Mouse (Mus musculus) layer of hippocampus, adult 11-12 months (tissue): ENCODE measurements around the gene Sun2.

ENCODE experiments used
- DNase-seq: peaks from one replicate; pipeline ENCODE4 v3.0.0; 2022; ENCODE audit warnings: low spot score

Sun2 gene

DNA sequence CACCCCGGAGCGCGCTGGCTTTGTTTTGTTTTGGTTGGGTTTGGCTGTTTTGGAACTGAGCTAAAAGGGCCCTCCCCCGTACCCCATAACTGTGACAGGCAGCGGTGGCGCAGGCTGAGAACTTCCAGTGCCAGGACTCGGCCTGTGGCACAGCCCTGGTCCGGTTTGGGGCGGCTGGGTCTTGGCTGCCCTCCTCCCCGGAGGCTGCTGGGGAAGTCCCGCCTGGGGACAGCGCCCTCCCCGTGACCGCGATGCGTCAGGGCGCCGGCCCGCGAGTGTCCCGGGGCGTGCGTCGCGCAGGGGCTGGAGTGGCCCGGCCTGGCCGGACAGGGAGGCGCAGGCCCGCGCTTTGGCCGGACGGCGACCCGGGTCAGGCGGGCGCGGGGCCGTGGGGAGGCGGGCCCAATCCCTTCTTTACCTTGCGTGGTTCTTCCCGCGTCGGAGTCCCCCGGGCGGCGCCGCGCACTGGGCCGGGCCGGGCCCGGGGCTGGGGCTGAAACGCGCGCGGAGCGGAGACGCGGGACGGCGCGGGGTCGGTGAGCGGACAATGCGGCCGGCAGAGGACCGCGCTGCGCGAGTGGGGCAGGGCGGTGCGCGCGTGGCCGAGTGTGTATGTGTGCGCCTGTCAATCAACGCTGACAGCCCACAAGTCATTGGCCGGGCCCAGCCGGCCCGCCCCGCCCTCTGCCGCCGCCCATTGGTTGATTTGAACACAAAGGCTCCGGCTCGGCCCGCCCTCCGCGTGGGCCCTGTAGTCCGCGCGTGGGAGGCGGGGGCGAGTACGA is at the start of gene Sun2:
Gene Sun2 (minus strand): TSS at position 616 of the 785 bp plus-strand sequence.
- peak; percentile 93 for DNase-seq

DNA sequence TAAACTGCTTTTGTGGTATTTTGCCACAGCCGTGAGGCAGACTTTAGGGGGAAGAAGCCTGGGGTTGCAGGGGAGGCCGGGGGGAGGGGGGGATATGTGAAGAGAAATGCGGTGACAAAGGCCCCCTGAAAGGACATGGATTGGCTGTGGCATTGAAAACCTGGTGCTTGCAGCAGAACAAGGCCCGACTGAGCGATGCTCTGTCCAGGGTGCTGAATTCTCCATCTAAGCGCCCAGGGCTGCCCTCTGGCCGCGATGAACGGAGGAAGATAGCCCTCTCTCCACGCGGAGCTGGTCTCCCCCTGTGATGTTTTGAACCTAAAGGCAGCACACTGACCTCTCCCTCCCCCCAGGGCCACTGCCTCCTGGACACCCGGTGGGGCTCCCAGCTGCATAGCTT is 49.2 kb upstream of the Sun2 start:
- DNase-seq = no peak

DNA sequence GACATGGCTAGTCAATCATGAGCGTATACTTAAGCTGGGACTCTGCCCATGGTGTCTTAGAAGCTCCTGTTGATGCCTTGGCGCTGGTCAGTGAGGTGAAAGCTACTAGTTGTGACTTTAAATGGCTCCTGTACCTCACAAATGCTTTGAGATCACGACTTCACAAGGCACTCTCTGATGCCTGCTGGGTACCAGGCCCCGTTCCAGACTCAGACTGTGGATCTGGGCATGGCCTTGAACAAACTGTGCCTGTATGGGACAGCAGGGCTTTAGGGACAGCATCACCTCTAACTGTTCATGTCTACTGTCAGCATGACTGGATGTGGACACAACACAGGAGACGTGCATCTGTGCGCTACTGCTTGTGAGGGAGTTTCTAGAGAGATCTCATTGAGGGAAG is 48.6 kb upstream of the Sun2 start:
- no peak for DNase-seq

DNA sequence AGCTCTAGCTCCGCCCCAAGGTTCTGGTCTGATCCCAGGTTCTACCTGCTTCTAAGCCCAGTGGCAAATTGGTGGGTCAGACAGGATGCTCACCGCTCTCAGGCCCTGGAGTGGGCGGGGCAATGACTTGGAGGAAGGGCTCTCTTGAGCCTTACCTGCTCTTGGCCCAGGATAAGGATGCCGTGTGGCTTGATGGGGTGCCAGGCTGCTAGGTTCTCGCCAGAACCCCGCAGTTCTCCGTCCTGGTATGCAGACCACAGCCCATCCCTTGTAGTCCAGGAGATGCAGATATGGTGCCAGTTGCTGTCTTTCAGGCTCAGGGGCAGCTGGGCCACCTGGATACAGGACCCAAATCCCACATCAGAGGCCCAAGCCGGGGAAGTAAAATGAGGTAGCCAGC is 47.8 kb upstream of the Sun2 start:
- DNase-seq = no peak

DNA sequence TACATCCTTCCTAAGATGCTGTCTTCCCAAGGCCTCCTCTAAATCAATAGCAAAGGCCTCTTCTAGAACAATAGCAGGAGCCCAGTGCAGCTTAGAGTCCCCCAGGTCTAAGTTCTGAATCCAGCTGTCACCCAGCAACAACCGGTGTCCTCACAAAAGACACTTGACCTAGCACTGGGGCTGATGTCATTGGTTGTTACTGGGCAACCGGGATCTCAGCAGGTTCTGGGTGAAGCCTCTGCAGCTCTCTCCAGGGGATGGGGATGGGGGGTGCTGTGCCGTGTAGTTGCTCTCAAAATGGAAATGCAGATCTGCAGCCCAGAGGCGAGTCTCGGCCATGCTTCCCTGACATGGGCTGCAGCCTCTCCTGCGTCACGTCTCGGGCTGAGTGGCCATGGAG is 45.5 kb upstream of the Sun2 start:
- DNase-seq = no peak

DNA sequence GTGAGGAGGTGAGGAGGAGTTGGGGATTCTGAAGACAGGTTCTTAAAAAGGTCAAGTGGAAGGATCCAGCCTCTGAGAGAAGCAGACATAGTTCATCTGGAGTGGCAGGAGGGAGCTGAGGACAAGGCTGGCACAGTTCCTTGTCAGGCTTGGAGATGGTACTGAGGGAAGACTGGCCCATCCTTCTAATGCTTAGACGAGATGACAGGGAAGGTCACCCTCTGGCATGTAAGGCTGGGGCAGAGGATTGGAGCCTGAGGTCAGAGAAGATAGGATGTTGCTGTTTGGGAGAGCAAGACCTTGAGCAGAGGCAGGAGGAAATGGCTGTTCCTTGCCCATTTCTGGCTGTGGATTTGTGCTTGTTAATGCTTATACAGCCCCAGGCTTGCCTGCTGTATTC is 42.7 kb upstream of the Sun2 start:
- no peak for DNase-seq

DNA sequence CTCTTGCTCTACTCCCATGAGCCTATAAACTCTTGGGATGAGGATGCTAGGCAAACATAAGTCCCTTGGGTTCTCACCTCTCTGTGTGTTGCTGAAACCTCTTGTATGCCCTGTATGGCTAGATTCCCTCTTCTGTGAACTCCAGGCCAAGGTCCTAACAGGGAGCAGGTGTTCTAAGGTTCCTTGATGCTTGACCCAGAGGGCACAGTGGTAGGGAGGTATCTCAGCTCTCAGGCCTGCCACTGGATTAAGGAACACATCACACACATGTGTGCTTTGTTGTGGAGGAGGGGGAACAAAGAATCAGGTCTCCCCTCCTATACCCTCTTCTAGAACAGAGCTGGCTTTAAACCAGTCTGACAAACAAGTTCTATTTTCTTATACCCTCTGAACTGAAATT is 35.4 kb upstream of the Sun2 start, which contains the start of gene Dnal4:
Gene Dnal4 (minus strand): TSS at position 101 of the 400 bp plus-strand sequence.
- DNase-seq = no peak

DNA sequence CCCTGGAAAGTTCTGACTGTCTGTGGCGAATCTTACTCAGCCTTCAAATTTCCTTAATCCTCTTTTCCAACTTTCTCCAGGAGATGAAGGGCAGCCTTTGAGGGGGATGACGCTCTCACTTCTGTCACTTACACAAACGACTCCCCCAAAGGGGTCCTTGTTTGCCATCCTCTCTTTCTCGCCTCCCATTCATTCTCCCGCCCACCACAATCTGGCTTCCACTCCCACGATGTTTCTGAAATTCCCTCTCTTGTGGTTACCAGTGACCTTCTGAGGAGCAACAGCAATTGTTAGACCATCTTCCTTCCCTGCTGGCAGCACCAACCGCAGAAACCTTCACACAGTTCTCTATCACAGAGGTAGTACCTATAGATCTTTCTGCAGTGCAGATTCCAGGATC is 33.3 kb upstream of the Sun2 start:
- no peak for DNase-seq

DNA sequence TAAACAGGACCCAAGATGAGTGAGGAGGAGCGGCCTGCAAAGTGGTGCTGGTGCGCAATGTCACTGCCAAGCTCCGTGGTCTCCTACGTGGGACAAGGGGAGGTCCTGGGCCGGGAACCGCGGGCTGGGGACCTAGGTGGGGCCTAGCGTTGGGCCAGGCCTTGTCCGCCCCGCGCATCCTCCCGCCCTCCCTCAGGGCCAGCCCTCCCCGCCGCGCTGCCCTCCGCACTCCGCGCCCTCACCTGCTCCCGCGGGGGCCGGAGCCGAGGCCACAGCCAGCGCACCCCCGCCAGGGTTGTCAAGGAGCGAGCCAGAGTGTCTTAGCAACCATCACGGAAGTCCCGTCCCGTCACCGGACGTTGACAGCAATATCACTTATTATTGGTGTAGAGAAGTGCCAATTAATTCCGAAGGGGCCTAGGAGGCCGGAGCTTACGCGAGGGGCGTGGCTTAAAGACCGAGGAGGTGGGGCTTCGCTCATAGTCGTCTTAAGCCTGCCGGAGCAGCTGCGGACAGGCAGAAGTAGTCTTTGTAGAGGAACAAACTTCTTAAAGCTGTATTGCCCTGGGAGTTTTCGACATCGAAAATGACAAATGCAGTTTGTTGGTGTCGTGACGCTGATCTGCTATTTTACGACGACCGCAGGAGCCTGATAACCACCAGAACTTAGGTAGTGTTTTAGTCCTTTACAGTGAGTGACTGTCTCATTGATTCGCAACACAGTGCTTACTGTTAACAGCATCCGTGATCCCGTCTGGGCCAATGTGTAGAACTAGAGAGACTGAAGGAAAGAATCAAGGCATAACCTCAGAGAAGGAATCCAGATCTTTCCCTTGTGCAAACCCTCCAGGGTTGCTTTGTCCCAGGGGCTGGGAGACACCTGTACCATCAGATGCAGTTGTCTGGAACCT is 32.0 kb upstream of the Sun2 start:
- peak; percentile 96 for DNase-seq

DNA sequence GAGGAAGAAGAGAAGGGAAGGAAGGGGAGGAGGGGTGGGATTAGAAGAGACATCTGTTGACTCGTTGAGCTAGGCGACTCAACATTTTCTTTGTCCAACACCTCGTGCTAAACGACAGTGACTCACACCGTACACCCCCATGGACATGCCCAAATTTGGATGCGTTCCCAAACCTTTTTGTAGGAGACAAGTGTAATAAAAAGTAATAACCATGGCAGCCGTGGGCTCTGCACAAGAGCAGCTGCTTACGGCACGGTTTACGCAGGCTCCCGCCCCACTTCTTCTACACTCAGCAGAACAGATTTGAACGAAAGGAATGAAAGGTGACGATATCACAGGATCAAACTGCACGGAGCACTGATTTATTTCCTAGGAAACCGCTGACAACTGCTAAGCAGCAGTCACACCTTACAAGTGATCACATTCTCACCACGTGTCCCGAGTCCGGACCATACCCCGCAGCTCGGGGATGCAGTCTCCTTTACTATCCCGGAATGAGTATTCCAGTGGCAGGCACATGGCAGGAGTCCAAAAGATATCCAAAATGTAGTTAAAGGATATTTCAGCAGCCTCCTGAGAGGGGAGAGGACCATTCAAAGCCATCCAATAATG is 28.4 kb upstream of the Sun2 start:
- DNase-seq = no peak

DNA sequence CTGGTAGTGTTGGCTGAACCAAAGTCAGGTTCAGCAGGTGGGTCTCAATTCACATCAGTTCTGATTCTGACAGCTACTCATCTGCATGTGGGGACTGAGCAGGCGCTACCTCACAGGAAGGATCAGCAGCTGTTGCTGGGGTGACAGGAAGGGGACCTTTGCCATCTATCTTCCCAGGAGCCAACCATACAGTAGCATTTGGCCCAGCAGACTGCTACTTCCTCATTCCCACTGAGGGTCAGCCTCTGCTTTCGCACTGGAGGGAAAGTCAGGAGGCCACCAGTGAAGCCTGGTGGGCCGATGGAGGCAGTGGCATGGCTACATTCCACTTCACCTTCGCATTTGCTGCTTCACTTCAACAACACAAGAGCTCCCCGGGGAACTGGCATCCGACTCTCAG is 26.0 kb upstream of the Sun2 start:
- DNase-seq = no peak

DNA sequence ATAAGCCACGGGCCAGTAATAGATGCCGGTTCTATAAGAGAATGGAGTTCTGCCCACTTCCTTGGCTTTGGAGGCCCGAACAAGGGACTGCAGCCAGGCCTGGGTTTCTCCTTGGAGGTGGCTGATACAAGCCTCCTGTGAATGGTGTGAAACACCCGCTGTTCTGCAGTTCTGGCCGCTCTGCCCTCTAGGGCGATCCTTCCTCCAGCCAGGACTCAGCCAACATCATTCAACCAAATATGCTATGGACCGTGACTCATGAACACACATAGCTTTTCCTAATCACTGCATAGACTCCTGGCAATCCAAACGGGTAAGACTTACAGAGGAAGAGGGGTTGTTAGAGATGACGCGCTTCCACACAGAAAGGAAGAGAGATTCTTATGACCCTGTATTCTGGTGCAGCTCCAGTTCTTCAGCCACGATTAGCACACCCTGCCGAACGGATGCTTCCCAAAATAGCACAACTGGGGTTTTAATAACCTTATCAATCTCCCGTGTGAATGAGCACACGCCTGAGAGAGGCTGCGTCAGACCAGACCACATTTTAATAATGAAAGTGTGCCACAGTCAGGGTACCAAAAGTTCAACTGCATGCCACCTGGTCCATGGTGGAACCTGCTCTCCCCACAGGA is 25.1 kb upstream of the Sun2 start:
- no peak for DNase-seq

DNA sequence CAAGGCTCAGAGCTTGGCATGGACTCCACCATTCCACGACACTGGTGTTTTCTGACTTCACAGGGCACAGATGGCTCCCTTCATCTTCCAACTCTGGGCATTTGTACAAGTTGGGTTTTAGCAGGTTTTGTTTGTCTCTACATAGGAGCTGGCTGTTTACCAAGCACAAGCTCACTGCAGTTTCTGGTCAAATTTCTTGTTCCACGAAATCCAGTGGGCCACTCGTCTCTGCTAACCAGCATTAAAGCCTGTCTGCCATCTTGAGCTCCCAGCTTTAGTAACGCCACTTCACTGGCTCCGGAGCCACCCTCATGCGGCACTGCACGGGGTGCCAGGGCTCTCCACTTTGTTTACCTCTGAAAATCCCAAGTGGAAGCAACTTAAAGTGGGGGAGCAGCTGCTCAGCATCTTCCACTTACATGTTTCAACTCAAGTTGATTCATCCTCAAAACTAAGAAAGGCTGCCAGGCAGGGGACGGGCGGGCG is 24.3 kb upstream of the Sun2 start:
- DNase-seq = peak; percentile 59

DNA sequence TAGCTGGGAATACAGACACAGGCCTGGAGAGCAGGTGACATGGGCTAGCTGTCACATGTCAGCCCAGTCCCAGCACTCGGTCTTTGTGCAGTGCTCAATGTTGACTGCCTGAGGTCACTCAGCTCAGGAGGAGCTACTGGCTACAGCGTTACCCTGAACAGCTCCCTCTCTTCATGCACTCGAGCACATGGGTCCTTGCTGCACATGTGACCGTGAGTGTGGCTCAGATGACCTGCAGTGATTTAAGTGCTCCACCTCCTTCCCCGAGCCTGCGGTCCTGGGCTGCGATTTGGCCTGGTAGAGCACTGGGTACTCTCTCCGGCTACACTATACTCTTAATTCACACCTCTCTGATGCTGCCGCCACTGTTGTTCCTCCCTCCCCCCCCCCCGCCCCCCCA is 23.8 kb upstream of the Sun2 start:
- DNase-seq = no peak

DNA sequence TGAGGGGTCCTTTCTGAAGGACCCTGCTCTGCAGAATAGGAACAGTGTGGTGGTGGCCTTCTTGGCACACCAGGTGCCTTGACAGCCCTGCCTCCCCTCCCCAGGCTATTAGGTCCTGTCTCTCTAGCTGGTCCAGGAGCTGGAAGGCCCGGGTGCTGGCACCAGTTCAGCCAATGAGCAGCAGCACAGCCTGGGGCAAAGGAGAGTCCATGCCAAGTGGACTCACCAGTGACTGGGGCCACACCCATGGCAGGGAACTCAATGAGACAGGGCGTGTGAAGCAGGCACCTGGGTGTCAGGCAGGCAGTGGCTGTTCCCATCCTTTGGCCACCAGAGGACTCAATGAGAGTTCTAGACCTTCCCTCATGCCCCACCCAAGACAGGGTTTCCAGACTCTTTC is 23.0 kb upstream of the Sun2 start:
- no peak for DNase-seq

DNA sequence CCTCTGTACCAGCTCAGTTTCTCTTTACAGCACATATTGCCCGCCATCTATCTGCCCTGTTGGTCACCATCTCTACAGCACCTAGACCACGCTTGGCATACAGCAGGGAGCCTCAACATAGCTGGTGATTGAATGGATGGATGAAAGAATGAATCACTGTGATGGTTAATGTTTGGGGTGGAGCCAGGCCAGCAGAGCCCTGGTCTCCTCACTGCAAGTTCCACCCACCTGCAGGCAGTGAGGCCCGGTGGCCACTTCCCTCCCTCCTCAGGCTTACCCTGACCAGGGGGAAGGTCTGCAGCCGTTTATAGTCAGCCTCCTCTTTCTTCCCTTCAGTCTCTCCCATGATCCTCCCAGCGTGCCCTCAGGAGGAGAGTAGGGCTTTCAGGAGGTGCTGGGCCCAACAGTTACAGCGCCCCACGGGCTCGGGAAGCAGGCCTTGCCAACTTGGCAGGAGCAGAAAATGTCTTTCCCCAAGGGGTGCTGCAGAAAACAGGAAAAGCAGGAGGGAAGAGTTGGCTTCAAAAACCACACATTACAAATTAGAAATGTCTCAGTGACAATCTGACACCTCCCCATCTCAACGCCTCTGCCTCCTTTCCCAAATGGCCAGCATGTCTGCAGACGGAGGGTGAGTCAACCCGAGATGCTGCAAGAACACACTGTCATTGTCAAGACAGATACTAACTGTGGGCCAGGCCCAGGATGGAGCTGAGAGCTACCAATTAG is 22.4 kb upstream of the Sun2 start:
- DNase-seq = no peak

DNA sequence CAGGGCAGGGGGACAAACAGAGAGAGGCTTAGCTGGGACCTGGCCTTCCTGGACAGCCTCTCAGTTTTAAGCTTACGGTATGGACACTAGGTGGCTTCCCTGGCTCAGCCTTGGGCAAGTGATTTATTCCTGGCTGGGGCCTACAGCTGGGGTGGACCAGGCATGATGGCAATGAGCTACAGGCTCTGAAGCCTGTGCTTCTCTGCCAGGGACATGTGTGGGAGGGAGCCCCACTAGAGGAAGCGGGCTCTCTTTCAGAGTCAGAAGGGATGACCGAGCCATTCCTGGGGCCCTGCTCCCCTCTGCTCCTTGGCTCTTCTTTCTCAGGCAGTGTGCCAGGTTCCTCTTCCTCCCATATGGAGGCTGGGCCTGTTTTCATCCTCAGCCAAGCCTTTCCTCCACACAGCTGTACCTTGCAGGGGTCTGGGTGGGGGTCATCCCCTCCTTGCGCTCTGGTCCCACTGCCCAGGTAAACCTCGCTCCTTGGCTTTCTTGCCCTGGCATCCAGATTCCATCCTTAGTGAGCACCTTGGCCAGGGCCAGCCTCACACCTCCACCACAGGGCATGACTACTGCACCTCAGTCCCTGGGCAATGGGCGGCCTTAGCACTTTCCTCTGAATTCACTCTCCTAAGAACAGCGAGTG is 21.4 kb upstream of the Sun2 start:
- no peak for DNase-seq

DNA sequence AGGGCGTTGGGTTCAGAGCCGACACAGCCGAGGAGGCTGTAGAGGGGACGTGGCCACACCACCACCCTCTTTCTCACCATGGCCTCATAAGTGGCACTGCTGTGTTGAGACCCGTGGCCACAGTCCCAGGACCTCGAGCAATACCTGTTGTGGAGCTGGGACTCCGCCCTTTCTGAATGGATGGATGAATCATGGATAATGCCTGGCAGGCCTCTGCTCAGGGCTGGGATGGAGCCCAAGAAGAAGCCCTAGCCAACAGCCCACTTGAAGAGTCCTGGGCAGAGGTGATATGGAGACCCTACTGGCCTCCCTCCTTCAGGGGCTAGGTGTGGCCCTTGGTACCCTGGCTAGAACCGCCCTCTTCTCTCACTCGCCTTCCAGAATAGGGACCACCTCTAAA is 20.7 kb upstream of the Sun2 start:
- no peak for DNase-seq

DNA sequence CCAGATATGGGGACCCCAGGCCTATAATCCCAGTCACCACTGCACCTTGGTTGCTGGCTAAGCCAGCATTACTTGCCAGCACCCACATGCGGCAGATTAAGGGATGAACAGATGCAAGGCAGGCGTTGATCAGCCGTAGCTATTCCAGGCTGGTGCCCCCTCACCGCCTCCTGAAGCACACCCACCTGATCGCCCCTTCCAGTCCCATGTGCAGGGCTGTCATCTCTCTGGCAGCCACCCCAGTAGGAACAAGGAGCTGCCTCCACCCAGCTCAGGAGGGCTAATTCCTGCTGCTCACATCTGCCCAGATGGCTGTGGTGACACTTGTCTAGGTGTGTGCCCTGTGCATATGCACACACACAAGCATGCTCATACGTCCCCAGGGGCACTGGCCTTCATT is 18.6 kb upstream of the Sun2 start:
- no peak for DNase-seq

DNA sequence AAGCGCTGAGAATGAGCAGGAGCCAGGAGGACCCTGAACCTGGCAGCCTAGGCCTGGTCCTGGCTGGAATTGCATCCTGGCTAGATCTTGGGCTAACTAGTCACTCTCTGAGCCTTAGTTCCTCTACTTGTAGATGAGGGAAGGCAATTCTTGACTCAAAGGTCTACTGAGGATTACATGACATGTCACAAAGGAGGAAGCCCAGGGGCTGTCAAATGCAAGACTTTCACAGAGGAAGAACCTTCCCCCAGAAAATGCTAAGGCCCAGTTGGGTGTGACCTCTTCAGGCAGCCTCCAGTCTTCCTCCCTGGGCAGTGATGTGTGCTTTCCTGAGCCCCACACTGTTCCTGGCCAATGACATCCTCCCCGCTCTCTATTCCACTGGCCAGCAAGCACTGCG is 14.8 kb upstream of the Sun2 start:
- DNase-seq = no peak
